Mouse (Mus musculus): ENCODE results near the gene Fgf12. TPM values are rescaled to one million over a fixed set of nuclear protein-coding genes. Genes with fewer than 3 reads are reported as not detected.

Gene Fgf12
- total RNA-seq, 2 experiments from 2014 or later = 10.0 to 10.3 TPM

- DNase-seq (ENCODE audit: low spot score in 2 of 2) = no peak
Measured at GRCm38 (mm10) chr16:28625689-28626088, 127.2 kb downstream of the Fgf12 start.

DNA sequence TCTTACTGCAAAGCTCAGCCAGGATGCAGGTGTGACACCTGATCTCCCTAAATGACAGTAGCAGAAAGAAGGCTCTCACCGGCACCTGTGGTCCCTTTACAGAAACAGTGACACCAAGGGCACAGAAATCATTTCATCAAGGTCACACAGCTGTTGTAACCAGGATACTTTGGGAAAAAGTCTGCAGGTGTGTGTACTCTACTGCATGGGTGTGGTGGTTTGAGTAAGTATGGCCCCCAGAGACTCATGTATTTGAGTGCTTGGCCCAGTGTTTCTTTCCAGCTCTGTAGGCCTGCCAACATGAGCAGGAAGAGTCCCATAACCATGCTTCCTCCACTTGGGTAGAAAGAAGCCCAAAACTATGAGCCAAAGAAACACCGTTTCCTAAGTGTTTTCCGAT is 138.5 kb downstream of the Fgf12 start:
- no peak for DNase-seq (ENCODE audit: low spot score in 2 of 2)

DNA sequence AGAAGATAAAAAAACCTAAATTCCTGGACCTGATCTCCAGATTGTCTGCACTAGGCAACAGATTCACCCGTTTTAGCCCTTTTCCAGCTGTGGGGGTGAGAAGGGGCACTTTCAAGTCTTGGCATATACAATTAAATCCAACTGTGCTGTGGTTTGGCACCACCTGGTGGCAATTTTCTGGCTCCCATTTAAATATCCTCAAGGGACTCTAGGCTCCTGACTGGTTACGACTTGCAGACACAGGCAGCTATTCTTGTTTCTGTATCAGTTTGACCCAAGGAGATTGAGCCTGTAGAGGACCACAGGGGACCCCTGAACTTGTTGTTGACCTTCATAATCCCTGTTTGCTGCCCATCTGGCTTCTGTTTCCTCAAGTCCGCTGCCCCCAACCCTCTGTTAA is 141.9 kb downstream of the Fgf12 start:
- no peak for DNase-seq (ENCODE audit: low spot score in 2 of 2)

DNA sequence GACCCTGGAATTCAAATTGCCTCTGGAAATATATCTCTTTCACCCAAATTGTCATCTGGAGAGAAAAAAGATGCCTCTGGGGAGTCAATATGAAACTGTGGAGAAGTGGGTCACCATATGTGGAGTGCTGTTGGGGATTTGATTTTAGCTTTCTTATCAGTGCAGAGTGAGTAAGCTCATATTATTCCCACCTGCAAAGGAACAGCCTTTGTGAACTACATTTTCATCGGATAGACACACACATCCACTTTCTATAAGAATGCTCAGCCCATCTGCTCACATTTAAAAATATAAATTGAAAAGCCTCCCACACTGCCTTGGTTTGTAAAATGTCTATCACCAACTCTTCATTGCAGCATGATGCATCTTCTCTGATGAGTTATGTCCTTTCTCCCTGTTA is 149.7 kb downstream of the Fgf12 start:
- DNase-seq (ENCODE audit: low spot score in 2 of 2) = no peak

DNA sequence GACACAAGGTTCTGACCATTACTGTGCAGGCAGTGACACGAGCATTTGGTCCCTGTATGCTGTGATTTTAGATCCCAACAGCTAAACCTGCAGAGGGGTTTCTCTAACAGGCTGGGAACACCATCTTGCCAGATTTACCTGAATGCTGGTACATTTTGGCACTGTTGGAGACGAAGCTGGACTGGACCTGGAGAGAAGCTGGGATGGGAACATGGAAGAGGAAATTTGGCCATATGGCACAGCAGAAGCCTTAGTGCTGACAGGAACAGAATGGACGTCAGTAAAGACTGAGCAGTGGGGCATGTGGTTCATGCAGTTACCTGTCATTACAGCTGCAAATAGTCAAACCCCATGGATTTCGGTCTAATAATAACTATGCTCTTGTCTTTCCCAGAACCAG is 151.1 kb downstream of the Fgf12 start:
- DNase-seq (ENCODE audit: low spot score in 2 of 2) = no peak

- DNase-seq (ENCODE audit: low spot score in 2 of 2) = no peak
Measured at GRCm38 (mm10) chr16:28596112-28596511, 156.8 kb downstream of the Fgf12 start.

DNA sequence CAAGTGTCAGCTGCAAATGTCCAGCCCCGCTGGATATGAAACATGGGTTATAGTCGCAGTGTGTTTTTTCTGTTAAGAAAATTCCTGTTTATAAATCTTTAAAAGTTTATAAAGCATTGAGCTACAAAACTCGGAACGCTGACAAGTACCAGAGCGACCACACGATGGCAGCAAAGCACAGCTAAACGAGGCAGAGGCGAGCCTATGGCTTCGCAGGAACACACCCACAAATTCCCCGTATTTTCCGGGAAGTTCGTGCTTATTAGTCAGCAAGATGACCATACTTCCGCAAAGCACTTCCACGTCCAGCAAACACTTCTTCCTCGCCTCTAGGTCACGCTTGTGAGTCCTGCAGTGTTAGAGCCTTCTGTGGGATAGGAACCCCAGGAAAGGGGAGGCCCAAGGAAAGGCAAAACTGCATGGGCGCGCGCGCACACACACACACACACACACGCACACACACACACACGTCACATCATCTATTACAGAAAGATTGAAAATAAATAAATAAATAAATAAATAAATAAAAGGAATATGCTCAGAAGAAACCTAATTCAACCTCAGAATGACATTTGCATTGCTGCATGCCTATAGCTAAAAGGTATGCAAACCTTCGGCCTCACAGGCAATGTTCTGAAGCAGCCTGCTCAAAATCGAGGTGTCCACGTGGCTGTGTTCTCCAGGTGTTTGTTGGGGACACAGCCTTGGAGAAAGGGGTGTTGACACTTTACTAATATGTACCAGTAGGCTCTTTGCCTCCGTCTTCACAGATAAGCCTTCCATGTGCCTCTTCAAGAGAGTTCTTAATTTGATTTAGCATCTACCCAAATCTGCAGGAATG is 159.6 kb downstream of the Fgf12 start:
- peak; percentile 9 to 21 for DNase-seq (ENCODE audit: low spot score in 2 of 2)

DNA sequence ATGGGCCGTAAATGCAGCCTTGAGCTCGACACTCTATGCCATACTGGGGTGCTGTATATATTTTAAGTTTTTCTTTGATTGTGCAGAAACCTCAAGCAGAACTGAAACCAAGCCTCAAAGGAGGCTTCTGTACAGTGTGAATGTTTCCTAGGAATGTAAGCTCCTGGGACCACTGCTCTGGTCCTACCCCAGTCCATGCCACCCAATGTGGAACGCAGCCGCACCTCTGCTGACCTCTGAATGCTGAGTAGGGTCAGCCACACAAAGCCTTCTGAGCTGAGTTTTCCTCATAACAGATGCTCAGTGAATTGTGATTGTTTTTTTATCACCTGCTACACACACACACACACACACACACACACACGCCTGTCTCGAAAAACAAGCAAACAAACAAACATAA is 160.4 kb downstream of the Fgf12 start:
- no peak for DNase-seq (ENCODE audit: low spot score in 2 of 2)

DNA sequence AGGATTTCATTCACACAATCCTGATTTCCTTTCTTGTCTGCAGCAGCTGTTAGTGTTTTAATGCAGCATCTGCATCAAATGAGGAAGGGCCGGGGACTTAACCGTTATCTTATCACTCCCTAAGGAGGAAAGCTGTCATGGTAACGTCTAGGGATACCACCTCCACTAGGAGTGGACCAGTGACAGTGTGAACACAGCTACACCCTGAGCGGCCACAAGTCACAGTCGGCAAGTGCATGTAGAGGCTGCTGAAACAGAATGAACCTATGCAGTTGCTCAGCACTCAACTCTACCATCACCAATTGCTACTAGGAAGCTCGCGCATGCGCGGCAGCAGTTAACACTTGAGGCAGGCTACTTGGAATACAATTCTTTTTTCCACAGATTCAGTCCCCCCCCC is 161.3 kb downstream of the Fgf12 start:
- no peak for DNase-seq (ENCODE audit: low spot score in 2 of 2)

- no peak for DNase-seq (ENCODE audit: low spot score in 2 of 2)
Measured at GRCm38 (mm10) chr16:28572212-28572611, 180.7 kb downstream of the Fgf12 start.

GRCm38 (mm10) chr16:28564716-28565217 is 188.1 kb downstream of the Fgf12 start:
- peak in 1 of 2 experiments; percentile 4 for DNase-seq (ENCODE audit: low spot score in 2 of 2)

- peak; percentile 5 to 10 for DNase-seq (ENCODE audit: low spot score in 2 of 2)
Measured at GRCm38 (mm10) chr16:28564075-28564715, 188.7 kb downstream of the Fgf12 start.

DNA sequence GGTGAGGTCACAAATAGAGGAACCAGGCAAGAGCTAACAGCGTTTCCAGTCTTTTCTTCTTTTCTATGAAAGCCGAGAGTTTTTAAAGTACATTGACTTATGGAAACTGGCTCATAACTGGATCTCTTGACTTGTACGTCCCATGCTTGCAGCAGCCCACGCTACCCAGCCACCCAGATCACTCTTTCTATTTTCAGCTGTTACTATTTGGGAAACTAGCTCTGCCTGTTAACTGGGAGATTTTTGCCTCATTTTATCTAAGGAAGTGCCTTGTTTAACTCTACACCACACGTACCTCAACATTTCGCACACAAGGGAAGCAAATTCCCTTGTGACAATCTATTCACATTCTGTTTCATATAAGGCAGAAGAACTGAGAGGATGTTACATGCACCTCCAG is 190.0 kb downstream of the Fgf12 start:
- DNase-seq (ENCODE audit: low spot score in 2 of 2) = no peak

- no peak for DNase-seq (ENCODE audit: low spot score in 2 of 2)
Measured at GRCm38 (mm10) chr16:28555219-28555618, 197.6 kb downstream of the Fgf12 start.

DNA sequence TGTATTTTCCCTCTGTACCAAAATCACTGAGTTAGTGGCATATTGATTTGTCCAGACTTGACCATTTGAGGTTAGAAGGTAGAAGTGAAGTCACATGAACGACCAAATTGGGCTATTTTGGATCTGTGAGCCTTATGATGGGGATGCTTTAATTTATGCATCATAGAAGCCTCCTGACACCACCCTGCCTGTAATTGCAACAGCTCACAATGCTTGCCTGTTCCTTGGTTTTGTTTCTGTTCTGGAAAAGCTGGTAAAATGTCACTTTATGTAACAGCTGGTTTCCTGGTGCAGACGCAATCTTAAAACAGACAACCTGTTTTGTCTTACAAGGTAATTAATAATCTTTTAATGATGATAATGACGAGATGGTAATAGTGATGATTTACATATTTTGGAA is 213.4 kb downstream of the Fgf12 start:
- no peak for DNase-seq (ENCODE audit: low spot score in 2 of 2)

- peak; percentile 14 to 29 for DNase-seq (ENCODE audit: low spot score in 2 of 2)
Measured at GRCm38 (mm10) chr16:28517596-28518524, 235.0 kb downstream of the Fgf12 start.

DNA sequence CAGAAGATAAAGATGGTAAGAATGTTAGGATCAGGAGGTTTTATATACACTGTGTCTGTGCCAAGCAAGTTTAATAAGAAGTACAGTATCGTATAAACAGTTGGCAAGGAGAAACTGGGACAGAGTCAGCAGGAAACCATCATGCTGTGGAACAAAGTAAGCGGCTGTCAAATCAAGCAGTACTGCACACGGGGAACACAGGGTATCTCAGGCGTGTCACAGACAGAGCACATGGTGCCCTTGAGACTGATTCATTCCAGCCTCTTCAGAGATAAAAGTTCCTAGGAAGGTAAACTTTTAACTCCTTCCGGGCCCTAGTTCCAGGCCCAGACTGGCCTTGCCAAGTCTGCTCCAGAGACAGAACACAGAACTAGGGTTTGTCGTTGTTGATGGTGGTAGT is 240.4 kb downstream of the Fgf12 start:
- DNase-seq (ENCODE audit: low spot score in 2 of 2) = no peak

DNA sequence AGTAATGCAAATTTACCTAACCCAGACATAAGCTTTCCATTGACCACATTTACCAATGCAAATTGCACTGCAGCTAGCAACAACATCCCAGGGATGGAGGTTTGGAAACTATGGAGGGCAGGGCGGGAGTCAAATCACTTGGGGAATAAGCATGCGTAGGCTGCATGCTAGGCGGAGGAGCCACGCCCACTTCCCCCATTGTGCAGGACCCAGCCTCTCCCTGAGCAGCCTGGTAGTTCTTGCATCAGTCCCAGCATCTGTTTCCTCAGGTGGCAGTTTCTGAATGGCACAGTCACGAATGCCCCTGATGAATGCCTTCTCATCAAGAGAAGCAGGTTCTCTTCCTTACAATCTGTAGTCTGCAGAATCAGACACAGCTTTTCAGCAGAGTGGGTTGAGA is 241.5 kb downstream of the Fgf12 start:
- DNase-seq (ENCODE audit: low spot score in 2 of 2) = no peak

- no peak for DNase-seq (ENCODE audit: low spot score in 2 of 2)
Measured at GRCm38 (mm10) chr16:28497971-28498607, 254.8 kb downstream of the Fgf12 start.

DNA sequence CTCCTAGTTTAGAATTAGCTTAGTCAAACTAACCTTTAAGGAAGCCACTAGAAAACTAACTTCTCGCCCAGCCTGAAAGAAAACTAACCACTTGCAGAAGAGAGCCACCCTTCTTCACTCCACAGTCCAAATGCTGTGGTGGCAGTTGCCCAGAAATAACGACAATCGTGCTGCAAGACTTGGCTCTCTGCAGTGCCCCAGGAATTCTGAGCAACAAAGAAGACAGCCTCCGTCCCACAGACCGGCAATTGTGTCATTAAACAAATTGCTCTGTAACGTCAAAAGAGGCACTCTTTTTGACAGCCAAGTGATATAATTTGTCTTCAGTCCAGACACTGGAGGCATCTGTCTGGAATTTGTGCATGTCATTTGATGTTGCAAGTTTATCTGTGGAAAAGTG is 261.2 kb downstream of the Fgf12 start:
- no peak for DNase-seq (ENCODE audit: low spot score in 2 of 2)

DNA sequence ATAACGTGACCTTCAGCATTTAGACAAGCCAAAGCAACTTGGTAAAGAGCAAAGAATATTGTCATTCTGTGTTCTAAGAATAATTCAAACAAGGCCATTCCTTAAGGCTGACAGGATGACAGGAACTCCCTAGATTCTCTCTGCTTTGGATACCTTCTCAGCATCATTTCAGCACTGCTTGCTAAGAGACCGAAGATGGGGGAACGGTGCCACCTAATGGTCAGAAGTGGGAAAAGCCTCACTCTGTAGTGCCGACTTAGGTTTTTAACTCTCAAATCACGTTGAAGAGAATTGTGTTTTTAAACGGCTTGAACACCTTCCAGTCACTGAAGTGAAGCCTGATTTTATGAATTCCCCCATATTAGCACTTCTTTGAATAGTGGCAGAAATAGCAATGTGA is 262.4 kb downstream of the Fgf12 start:
- DNase-seq (ENCODE audit: low spot score in 2 of 2) = peak; percentile 24 to 26
